Mouse (Mus musculus) megakaryocyte, adult 5-6 weeks (primary cell): ENCODE measurements around the gene Ttc7. TPM values are rescaled to one million over a fixed set of nuclear protein-coding genes. Genes with fewer than 3 reads are reported as not detected.

Experiments used
- ATAC-seq: 2 replicates; pipeline ENCODE4 v1.8.0; 2016; ENCODE audit warnings: mild to moderate bottlenecking, inconsistent platforms; ENCODE audit not compliant: poor library complexity, severe bottlenecking
- total RNA-seq, 2 experiments: library from RNA; stranded (forward) in 1 of 2; stranded (reverse) in 1 of 2; fragments of 153-499, 151-499 nt in 1 of 2; fragments of 221-1000, 200-1000 nt in 1 of 2; gene quantifications; 2 replicates each; pipeline versions ENCODE4 v1.2.3 to v1.2.4; 2015 to 2017

Gene Ttc7
- total RNA-seq, 2 experiments from 2014 or later = 78.8 to 94.0 TPM

DNA sequence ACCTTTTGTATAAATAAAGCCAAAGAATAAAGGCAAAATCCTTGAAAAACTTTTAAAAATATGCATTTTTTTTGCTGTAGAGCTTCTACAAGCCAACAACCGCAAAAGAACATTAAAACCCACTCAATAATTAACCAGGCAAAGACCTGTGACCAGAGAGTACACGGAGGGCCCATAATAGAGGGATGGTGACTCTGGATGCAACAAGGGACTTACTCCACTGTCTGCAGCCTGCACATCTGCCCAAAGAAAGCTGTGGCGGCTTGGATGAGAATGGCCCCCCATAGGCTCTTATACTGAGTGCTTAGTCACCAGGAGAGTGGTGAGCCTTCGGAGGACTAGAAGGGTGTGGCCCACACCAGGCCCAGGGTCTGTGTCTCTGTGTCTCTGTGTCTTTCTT is 120.8 kb downstream of the Ttc7 start:
- no peak for ATAC-seq

DNA sequence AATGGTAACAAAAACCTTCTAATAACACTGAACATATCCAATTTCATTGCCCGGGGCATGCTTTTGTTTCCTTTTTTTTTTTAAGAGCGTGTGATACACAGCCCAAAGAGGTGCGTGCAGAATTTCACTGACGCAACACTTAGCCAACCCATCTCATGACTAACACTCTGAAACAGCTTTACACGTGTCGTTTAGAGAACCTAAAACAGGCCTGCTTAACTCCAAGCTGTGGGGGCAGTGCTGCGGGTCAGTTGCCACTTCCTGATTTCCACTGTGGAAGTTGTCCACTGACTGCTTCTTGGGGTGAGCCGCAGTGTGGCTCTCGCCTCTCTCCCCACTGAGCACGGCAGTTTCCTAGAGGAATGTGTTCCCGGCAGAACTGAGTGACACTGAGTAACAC is 122.9 kb downstream of the Ttc7 start:
- peak; percentile 99 for ATAC-seq

DNA sequence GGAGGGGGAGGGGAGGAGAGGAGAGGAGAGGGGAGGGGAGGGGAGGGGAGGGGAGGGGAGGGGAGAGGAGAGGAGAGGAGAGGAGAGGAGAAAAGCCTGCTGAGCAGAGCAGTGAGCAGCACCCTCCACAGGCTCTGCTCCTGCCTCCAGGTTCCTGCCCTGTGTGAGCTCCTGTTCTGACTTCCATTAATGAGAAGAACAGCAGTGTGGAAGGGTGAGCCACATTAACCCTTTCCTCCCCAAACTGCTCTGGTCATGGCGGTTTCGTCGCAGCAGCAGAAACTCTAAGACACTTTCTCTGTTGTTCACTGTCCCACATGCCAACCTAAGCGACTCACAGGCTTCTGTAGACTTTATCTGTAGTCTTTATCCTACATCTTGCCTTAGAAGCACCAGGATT is 124.0 kb downstream of the Ttc7 start:
- ATAC-seq = no peak

- no peak for ATAC-seq
Observed at GRCm38 (mm10) chr17:87418082-87418481, 135.4 kb downstream of the Ttc7 start.

DNA sequence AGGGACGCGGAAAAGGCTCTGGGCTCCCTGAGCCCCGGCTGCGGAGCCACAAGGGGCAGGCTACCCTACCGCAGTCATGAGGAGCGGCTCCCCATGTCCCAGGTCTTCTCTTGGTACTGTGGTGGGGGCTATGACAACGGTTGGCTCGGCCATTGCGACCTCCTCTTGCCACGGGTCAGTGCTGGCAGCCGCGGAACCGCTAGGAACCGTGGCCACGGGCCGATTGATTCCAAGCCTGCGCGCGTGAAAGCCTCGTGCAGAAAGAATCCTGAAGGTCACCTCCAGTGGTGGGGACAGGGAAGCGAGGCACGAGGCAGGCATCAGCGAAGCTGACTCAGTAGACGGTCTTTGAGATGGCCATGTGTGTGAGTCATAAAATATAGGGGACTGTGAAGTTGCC is 144.8 kb downstream of the Ttc7 start, which contains the start of gene Stpg4:
Gene Stpg4, minus strand, starts transcription at position 231 of the 400 bp plus-strand sequence.
- ATAC-seq = no peak

GRCm38 (mm10) chr17:87429431-87429830 is 146.7 kb downstream of the Ttc7 start:
- ATAC-seq = no peak

Other genes starting within 250 kb of the Ttc7 start
- gene Socs5, start 175.2 kb upstream of the Ttc7 start, total RNA-seq (2015) = 1.8 and 3.0 TPM in 2 replicates
- 1.2 TPM in 2 replicates for gene Socs5, start 175.2 kb upstream of the Ttc7 start, total RNA-seq (2017)
- gene Mcfd2, start 17.0 kb upstream of the Ttc7 start, total RNA-seq (2015) = 16.1 and 19.7 TPM in 2 replicates
- 38.5 and 44.9 TPM in 2 replicates for gene Mcfd2, start 17.0 kb upstream of the Ttc7 start, total RNA-seq (2017)
- not detected in 2 replicates for gene Stpg4, start 144.9 kb downstream of the Ttc7 start, total RNA-seq (2015)
- gene Stpg4, start 144.9 kb downstream of the Ttc7 start, total RNA-seq (2017) = not detected in 2 replicates
- gene Calm2, start 164.0 kb downstream of the Ttc7 start, total RNA-seq (2015) = 594 and 654 TPM in 2 replicates
- gene Calm2, start 164.0 kb downstream of the Ttc7 start, total RNA-seq (2017) = 1,417 and 1,603 TPM in 2 replicates